Mouse (Mus musculus) heart, embryonic 11.5 days (tissue): Measurements from ENCODE around the gene Timp3. TPM values are rescaled to one million over a fixed set of nuclear protein-coding genes. Genes with fewer than 3 reads are reported as not detected.

ENCODE experiments used
- ATAC-seq: fragments of 200-750 bp; cut with Nextera tagmentation; replicated peaks from 2 replicates; pipeline ENCODE4 v1.8.0; 2017; ENCODE audit warnings: moderate library complexity; ENCODE audit not compliant: insufficient number of reproducible peaks, low FRiP score, low TSS enrichment
- H3K27ac ChIP-seq: fragments of 300-500 bp; sonication (generic); 2 replicates; pipeline ENCODE4 v1.5.1; 2014; ENCODE audit warnings: mild to moderate bottlenecking, low read depth, low read length
- H3K27me3 ChIP-seq: fragments of 300-500 bp; sonication (generic); 2 replicates; pipeline ENCODE4 v1.6.1; 2014; ENCODE audit warnings: mild to moderate bottlenecking, low read length, mixed read lengths; ENCODE audit not compliant: control insufficient read depth, insufficient read depth
- H3K36me3 ChIP-seq: fragments of 300-500 bp; sonication (generic); 2 replicates; pipeline ENCODE4 v1.6.1; 2014; ENCODE audit warnings: mild to moderate bottlenecking, low read length, moderate library complexity, mixed read lengths; ENCODE audit not compliant: control insufficient read depth, insufficient read depth
- H3K4me1 ChIP-seq: fragments of 300-500 bp; sonication (generic); 2 replicates; pipeline ENCODE4 v1.6.1; 2014; ENCODE audit warnings: low read length; ENCODE audit not compliant: control insufficient read depth, insufficient read depth
- H3K4me2 ChIP-seq: fragments of 300-500 bp; sonication (generic); 2 replicates; pipeline ENCODE4 v1.6.1; 2014; ENCODE audit warnings: mild to moderate bottlenecking, moderate library complexity
- H3K4me3 ChIP-seq: fragments of 300-500 bp; sonication (generic); 2 replicates; pipeline ENCODE4 v1.5.1; 2014; ENCODE audit warnings: low read depth, low read length
- H3K9ac ChIP-seq: fragments of 300-500 bp; sonication (generic); 2 replicates; pipeline ENCODE4 v1.6.1; 2014; ENCODE audit warnings: mild to moderate bottlenecking, low read depth, low read length, moderate library complexity
- H3K9me3 ChIP-seq: fragments of 300-500 bp; sonication (generic); replicated peaks from 2 replicates; pipeline ENCODE4 v1.6.1; 2016; ENCODE audit warnings: low read length; ENCODE audit not compliant: control insufficient read depth
- WGBS: fragments of 180-500 bp; shearing (Covaris S2); extraction: QIAGEN DNeasy Blood & Tissue Kit; methylation state at CpG from one replicate; pipeline ENCODE4 v1.1.7; 2014; ENCODE audit not compliant: insufficient replicate concordance; 5-methylcytosine and 5-hydroxymethylcytosine counted together
- polyA plus RNA-seq: library from polyadenylated mRNA; unstranded; fragments of >200 nt; fragmentation: Nextera tagmentation; extraction: Ambion mirVana; gene quantifications from 2 replicates; pipeline ENCODE4 v1.2.1, GENCODE M21; 2014

The Timp3 gene
- polyA plus RNA-seq, 1 experiment from 2014 or later = 56.6 TPM

DNA sequence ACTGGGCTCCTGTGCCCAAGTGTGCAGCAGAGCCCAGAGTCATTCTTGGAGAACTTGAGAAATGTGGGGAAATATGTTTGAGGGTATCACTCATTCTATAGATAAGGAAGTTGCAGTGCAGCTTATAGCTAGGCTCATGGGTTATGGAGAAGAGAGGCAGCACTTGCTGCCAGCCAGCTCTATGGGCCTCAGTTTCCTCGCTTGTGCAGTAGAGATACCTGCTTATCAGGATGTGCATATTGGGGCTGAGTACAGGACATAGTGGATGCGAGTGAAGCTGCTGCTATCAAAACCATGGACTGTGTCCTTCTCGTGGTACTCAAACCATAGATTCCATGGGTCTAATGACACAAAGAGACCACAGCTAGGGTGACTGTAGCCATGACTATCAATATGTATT, 52.3 kb downstream of the Timp3 start:
- H3K9ac ChIP-seq = no peak overlapping the region
- H3K27me3 ChIP-seq = no peaks in the 10 kb centered on the region
- H3K27ac ChIP-seq = no peak overlapping the region
- no peaks in the 10 kb centered on the region for H3K9me3 ChIP-seq
- 79% methylated on average over 3 of the region's 3 CpGs for WGBS
- H3K4me3 ChIP-seq = no peak overlapping the region
- ATAC-seq = no peak
- H3K4me2 ChIP-seq = no peak overlapping the region
- no peaks in the 10 kb centered on the region; the same call in 1 of the 2 replicates for H3K36me3 ChIP-seq
- no peaks in the 10 kb centered on the region for H3K4me1 ChIP-seq

DNA sequence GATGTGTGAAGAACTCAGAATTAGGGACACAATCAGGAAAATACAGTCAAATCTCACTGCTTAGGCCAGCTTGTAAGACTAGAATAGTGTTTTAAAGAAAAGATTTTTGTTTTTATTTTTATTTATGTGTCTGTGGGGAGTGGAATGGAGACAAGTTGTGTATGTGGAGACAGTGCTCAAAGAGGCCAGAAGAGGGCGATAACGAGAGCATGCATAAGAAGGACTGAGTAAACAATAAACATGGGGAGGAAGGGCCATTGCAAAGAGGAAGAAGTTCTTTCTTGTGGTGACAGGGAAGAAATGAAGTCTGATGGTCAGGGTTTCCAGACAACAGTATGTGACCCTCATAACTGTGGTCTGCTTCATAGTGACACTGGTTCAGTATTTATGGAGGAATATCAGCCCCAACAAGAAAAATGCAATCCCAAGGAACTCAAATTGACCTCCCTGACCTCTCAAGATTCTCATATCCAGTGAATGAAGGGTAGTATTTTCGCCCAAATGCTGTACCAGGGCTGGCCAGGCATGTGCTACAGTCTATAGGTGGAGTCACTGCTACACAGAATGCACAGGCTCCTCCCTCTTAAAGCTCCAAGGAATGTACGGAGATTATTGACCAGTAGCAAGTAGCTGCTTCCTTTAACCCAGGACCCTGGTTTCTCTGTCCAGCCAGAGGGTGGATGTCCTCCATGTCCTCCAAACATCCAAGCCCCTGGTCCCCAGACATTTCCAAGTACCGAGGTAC, 56.8 kb downstream of the Timp3 start:
- H3K4me1 ChIP-seq = no peaks in the 10 kb centered on the region
- no peaks in the 10 kb centered on the region for H3K9me3 ChIP-seq
- no peak overlapping the region for H3K4me2 ChIP-seq
- no peaks in the 10 kb centered on the region; the same call in 1 of the 2 replicates for H3K27me3 ChIP-seq
- WGBS = 47% methylated on average over 5 of the region's 5 CpGs
- H3K4me3 ChIP-seq = no peak overlapping the region
- H3K9ac ChIP-seq = no peak overlapping the region
- ATAC-seq = no peak
- no peak overlapping the region for H3K27ac ChIP-seq
- H3K36me3 ChIP-seq = no peaks in the 10 kb centered on the region

DNA sequence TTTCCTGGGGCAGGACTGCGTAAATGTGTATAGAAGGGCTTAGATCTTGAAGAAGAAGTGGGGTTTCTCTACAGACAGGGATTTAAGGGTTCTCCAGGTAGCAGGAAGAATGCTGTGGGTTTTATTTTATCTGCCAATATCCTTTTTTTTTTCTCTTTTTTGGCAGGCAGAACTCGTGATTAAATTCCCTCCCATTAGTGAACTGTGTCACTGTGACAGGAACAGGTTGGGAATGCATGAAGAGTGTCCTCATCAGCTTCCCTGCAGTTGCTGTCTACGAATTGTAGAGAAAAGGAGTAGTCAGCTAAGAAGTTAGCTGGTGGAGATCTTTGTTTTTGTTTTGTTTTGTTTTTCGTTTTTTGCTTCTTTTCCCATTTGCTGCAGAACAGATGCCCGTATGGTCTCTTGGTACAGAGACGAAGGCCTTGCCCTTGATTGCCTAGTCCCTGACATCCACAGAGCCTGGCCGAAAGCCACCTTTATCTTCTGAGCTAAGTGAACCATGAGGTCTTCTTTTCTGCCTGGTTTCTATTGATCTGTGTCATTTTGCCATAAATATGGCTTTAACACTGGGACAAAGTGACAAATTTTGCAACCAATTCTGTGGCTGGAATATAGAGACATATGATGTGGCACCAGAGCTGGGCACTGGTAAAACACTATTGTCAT, 58.3 kb downstream of the Timp3 start:
- Histone ChIP-seq H3K9me3 (no peaks in the 10 kb centered on the region), H3K36me3 (no peaks in the 10 kb centered on the region), H3K27ac (no peak overlapping the region), H3K4me1 (no peaks in the 10 kb centered on the region), H3K4me3 (no peak overlapping the region), H3K9ac (no peak overlapping the region), H3K27me3 (no peaks in the 10 kb centered on the region; the same call in 1 of the 2 replicates), H3K4me2 (no peak overlapping the region)
- no peak for ATAC-seq
- 78% methylated on average over 7 of the region's 7 CpGs for WGBS

GRCm38 (mm10) chr10:86359208-86359607, 59.0 kb downstream of the Timp3 start:
- WGBS = 80% methylated on average over 2 of the region's 2 CpGs
- no peaks in the 10 kb centered on the region for H3K36me3 ChIP-seq
- no peak overlapping the region for H3K27ac ChIP-seq
- H3K4me3 ChIP-seq = no peak overlapping the region
- no peak for ATAC-seq
- H3K9ac ChIP-seq = no peak overlapping the region
- H3K4me2 ChIP-seq = no peak overlapping the region
- no peaks in the 10 kb centered on the region for H3K9me3 ChIP-seq
- no peaks in the 10 kb centered on the region; the same call in 1 of the 2 replicates for H3K27me3 ChIP-seq
- 0 out of 2 replicates have a peak, but pooled peaks cover 4% of the 10 kb centered on the region for H3K4me1 ChIP-seq

GRCm38 (mm10) chr10:86359699-86360098, 59.5 kb downstream of the Timp3 start:
- H3K27ac ChIP-seq = no peak overlapping the region
- 55% methylated on average over 4 of the region's 4 CpGs for WGBS
- no peak for ATAC-seq

DNA sequence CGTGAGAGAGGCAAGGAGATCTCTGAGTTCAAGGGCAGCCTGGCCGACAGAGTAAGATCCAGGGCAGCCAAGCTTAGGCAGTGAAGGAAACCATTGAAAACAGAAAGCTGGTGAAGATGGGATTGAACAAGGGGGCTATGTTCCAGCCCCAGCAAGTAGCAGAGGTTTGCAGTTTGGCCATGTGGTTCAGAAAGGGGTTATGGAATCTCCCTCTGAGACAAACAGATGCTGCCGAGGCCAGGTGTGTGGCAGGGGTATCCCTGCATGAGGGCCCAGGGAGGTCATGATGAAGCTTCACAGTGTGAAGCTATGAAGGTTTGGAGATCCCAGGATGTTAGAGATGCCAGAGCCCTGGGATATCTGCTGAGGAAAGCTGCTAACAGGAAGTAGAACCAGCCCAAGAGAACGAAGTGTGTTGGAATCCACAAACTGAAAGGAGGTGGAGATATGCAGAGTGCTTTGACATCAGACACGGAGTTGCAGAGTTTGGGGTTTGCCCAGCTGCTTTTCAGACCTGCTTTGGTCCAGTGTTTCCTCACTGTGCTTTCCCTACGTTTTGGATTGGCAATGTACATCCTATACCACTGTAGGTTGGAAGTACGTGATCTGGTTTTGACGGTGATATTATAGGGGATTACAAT, 63.6 kb downstream of the Timp3 start:
- 64% methylated on average over 8 of the region's 8 CpGs for WGBS
- H3K4me3 ChIP-seq = no peak overlapping the region
- H3K4me1 ChIP-seq = peaks cover 18% of the 10 kb centered on the region
- no peaks in the 10 kb centered on the region for H3K36me3 ChIP-seq
- no peaks in the 10 kb centered on the region for H3K9me3 ChIP-seq
- H3K27me3 ChIP-seq = no peaks in the 10 kb centered on the region; the same call in 1 of the 2 replicates
- H3K27ac ChIP-seq = no peak overlapping the region
- no peak for ATAC-seq
- H3K4me2 ChIP-seq = no peak overlapping the region
- no peak overlapping the region for H3K9ac ChIP-seq

More at GRCm38 (mm10) chr10:86359699-86360098, 59.5 kb downstream of the Timp3 start:
- H3K4me1 ChIP-seq = 0 out of 2 replicates have a peak, but pooled peaks cover 4% of the 10 kb centered on the region
- no peaks in the 10 kb centered on the region; the same call in 1 of the 2 replicates for H3K27me3 ChIP-seq
- H3K9me3 ChIP-seq = no peaks in the 10 kb centered on the region
- no peak overlapping the region for H3K4me3 ChIP-seq
- no peak overlapping the region for H3K9ac ChIP-seq
- no peak overlapping the region for H3K4me2 ChIP-seq
- no peaks in the 10 kb centered on the region for H3K36me3 ChIP-seq

DNA sequence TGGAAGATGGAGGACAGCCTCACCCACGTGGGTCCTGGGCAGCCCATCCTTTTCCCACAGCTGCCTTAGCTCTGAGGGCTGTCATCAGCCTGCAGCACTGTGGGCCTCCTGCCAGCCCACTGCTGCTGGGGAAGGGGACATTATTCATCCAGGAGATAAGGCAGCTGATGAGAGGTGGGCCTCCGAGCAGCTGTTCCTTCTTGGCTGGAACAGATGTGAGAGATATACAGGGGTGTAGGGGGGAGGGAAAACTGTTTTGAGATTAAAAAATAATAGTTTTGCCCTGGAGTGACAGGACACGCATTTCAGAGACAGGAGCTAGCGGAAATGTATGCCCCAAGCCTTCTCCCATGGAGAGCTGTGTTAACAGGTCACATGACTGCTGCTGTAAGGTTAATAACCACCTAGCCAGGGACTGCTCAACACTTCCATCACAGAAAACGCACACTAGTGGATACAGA, 65.5 kb downstream of the Timp3 start:
- Histone ChIP-seq H3K9ac (no peak overlapping the region), H3K9me3 (no peaks in the 10 kb centered on the region), H3K36me3 (no peaks in the 10 kb centered on the region), H3K27ac (no peak overlapping the region), H3K4me3 (no peak overlapping the region), H3K4me2 (no peak overlapping the region), H3K27me3 (no peaks in the 10 kb centered on the region), H3K4me1 (peaks cover 26% of the 10 kb centered on the region)
- WGBS = 15% methylated on average over 5 of the region's 5 CpGs
- ATAC-seq = peak; percentile 87

GRCm38 (mm10) chr10:86367346-86367745, 67.2 kb downstream of the Timp3 start:
- no peak overlapping the region for H3K4me2 ChIP-seq
- WGBS = 66% methylated on average over 4 of the region's 4 CpGs
- no peaks in the 10 kb centered on the region for H3K27me3 ChIP-seq
- H3K4me1 ChIP-seq = peaks cover 29% of the 10 kb centered on the region
- no peak overlapping the region for H3K4me3 ChIP-seq
- H3K36me3 ChIP-seq = no peaks in the 10 kb centered on the region
- H3K9me3 ChIP-seq = no peaks in the 10 kb centered on the region
- no peak overlapping the region for H3K27ac ChIP-seq
- H3K9ac ChIP-seq = no peak overlapping the region
- no peak for ATAC-seq
